Mouse (Mus musculus) spleen, adult 2 months (tissue): ENCODE measurements around the gene Vamp9.

Experiments
- CTCF ChIP-seq: fragments of 200-500 bp; IDR thresholded peaks from 2 replicates; pipeline ENCODE4 v1.5.1; 2011; ENCODE audit warnings: mild to moderate bottlenecking, inconsistent platforms; ENCODE audit not compliant: insufficient read depth, insufficient read length, insufficient replicate concordance; ENCODE audit errors: extremely low read depth
- POLR2A ChIP-seq: fragments of 200-500 bp; IDR thresholded peaks from 2 replicates; pipeline ENCODE4 v1.6.1; 2011; ENCODE audit warnings: low read depth, low read length, inconsistent platforms

- TF ChIP-seq POLR2A (no peak), CTCF (peak; percentile 60; the same call in 1 of the 2 replicates)
Observed at GRCm38 (mm10) chr5:99927951-99928350, 21.9 kb downstream of the Vamp9 start.
